Mouse (Mus musculus) midbrain, postnatal 0 days (tissue): Measurements from ENCODE around the gene Mta3. TPM values are rescaled to one million over a fixed set of nuclear protein-coding genes. Genes with fewer than 3 reads are reported as not detected.

Experiments
- ATAC-seq: fragments of 200-750 bp; cut with Nextera tagmentation; 2 replicates; pipeline ENCODE4 v1.8.0; 2017; ENCODE audit warnings: moderate number of reproducible peaks, mild to moderate bottlenecking, moderate TSS enrichment, moderate library complexity; ENCODE audit not compliant: low FRiP score
- DNase-seq: peaks from one replicate; pipeline ENCODE4 v3.0.0-alpha.2; 2015; ENCODE audit warnings: low spot score
- H3K27ac ChIP-seq: fragments of 300-500 bp; sonication (generic); 2 replicates; pipeline ENCODE4 v1.5.1; 2014; ENCODE audit warnings: low read depth, mild to moderate bottlenecking, low read length, mixed read lengths
- H3K27me3 ChIP-seq: fragments of 300-500 bp; sonication (generic); 2 replicates; pipeline ENCODE4 v1.6.1; 2014; ENCODE audit warnings: low read length, control low read depth, mixed read lengths; ENCODE audit not compliant: insufficient read depth
- H3K36me3 ChIP-seq: fragments of 300-500 bp; sonication (generic); 2 replicates; pipeline ENCODE4 v1.6.1; 2014; ENCODE audit warnings: low read length, control low read depth, mixed read lengths; ENCODE audit not compliant: insufficient read depth
- H3K4me1 ChIP-seq: fragments of 300-500 bp; sonication (generic); 2 replicates; pipeline ENCODE4 v1.6.1; 2014; ENCODE audit warnings: mild to moderate bottlenecking, control low read depth, antibody characterized with exemption, low read length, mixed read lengths; ENCODE audit not compliant: insufficient read depth
- H3K4me2 ChIP-seq: fragments of 300-500 bp; sonication (generic); 2 replicates; pipeline ENCODE4 v1.6.1; 2014; ENCODE audit warnings: low read depth, mild to moderate bottlenecking, low read length, mixed read lengths; ENCODE audit not compliant: poor library complexity, severe bottlenecking
- H3K4me3 ChIP-seq: fragments of 300-500 bp; sonication (generic); 2 replicates; pipeline ENCODE4 v1.5.1; 2014; ENCODE audit warnings: low read depth, mild to moderate bottlenecking, low read length, moderate library complexity
- H3K9ac ChIP-seq: fragments of 300-500 bp; sonication (generic); replicated peaks from 2 replicates; pipeline ENCODE4 v1.6.1; 2014; ENCODE audit warnings: mild to moderate bottlenecking, low read length, moderate library complexity, mixed read lengths; ENCODE audit not compliant: poor library complexity, severe bottlenecking
- H3K9me3 ChIP-seq: fragments of 300-500 bp; sonication (generic); 2 replicates; pipeline ENCODE4 v1.6.1; 2016; ENCODE audit warnings: low read length, control low read depth
- CTCF ChIP-seq: IDR thresholded peaks from 2 replicates; pipeline ENCODE4 v1.5.1; 2016; ENCODE audit warnings: antibody characterized with exemption, mild to moderate bottlenecking
- WGBS: fragments of 180-500 bp; shearing (Covaris S2); extraction: QIAGEN DNeasy Blood & Tissue Kit; methylation state at CpG from one replicate; pipeline ENCODE4 v1.1.7; 2014; 5-methylcytosine and 5-hydroxymethylcytosine counted together
- polyA plus RNA-seq: library from polyadenylated mRNA; unstranded; fragments of >200 nt; fragmentation: Nextera tagmentation; extraction: Ambion mirVana; gene quantifications from 2 replicates; pipeline ENCODE4 v1.2.1, GENCODE M21; 2015
- total RNA-seq: library from RNA; depleted of rRNA; stranded (reverse); fragments of >200 nt; gene quantifications from 2 replicates; pipeline ENCODE4 v1.2.3, GENCODE M21; 2014

Gene Mta3
- total and polyA plus RNA-seq, 2 experiments from 2014 or later: 28.9 to 43.6 TPM

- peaks cover 16% of the 10 kb centered on the region for H3K36me3 ChIP-seq
- H3K9ac ChIP-seq: no peak overlapping the region
- no peak overlapping the region for H3K4me2 ChIP-seq
- no peak overlapping the region for H3K27ac ChIP-seq
- no peaks in the 10 kb centered on the region for H3K27me3 ChIP-seq
- H3K4me1 ChIP-seq: no peaks in the 10 kb centered on the region
- H3K9me3 ChIP-seq: no peaks in the 10 kb centered on the region
- no peak for ATAC-seq
- WGBS: 90% methylated on average over 12 of the region's 12 CpGs
- no peak for DNase-seq
- TF ChIP-seq CTCF: no peak
- H3K4me3 ChIP-seq: no peak overlapping the region
Observed at GRCm38 (mm10) chr17:83808476-83809098, 102.6 kb downstream of the Mta3 start.

- no peaks in the 10 kb centered on the region for H3K9me3 ChIP-seq
- H3K4me2 ChIP-seq: no peak overlapping the region
- WGBS: 93% methylated on average over 17 of the region's 17 CpGs
- H3K36me3 ChIP-seq: peaks cover 13% of the 10 kb centered on the region
- TF ChIP-seq CTCF: no peak
- no peak for DNase-seq
- no peak overlapping the region for H3K9ac ChIP-seq
- H3K27me3 ChIP-seq: no peaks in the 10 kb centered on the region
- no peak overlapping the region for H3K27ac ChIP-seq
- H3K4me3 ChIP-seq: no peak overlapping the region
- ATAC-seq: no peak
- no peaks in the 10 kb centered on the region for H3K4me1 ChIP-seq
Observed at GRCm38 (mm10) chr17:83809197-83809829, 103.3 kb downstream of the Mta3 start.

GRCm38 (mm10) chr17:83810285-83810684 lies 104.3 kb downstream of the Mta3 start:
- Histone ChIP-seq H3K4me3 (no peak overlapping the region), H3K36me3 (peaks cover 6% of the 10 kb centered on the region), H3K4me1 (no peaks in the 10 kb centered on the region), H3K27ac (no peak overlapping the region), H3K9ac (no peak overlapping the region), H3K4me2 (no peak overlapping the region), H3K9me3 (no peaks in the 10 kb centered on the region), H3K27me3 (no peaks in the 10 kb centered on the region)
- no peak for ATAC-seq
- 95% methylated on average over 5 of the region's 5 CpGs for WGBS
- no peak for TF ChIP-seq CTCF
- DNase-seq: no peak

GRCm38 (mm10) chr17:83812200-83812944 lies 106.4 kb downstream of the Mta3 start:
- H3K4me3 ChIP-seq: no peak overlapping the region
- H3K27me3 ChIP-seq: no peaks in the 10 kb centered on the region
- no peak overlapping the region for H3K9ac ChIP-seq
- 86% methylated on average over 17 of the region's 17 CpGs for WGBS
- ATAC-seq (no peak; the same call in 1 of the 2 replicates), DNase-seq (peak; percentile 58)
- H3K36me3 ChIP-seq: peaks cover 6% of the 10 kb centered on the region; the same call in 1 of the 2 replicates
- no peak overlapping the region for H3K27ac ChIP-seq
- no peak overlapping the region for H3K4me2 ChIP-seq
- no peaks in the 10 kb centered on the region for H3K4me1 ChIP-seq
- H3K9me3 ChIP-seq: no peaks in the 10 kb centered on the region
- no peak for TF ChIP-seq CTCF

- no peak overlapping the region for H3K9ac ChIP-seq
- no peaks in the 10 kb centered on the region for H3K9me3 ChIP-seq
- DNase-seq (no peak), ATAC-seq (no peak)
- H3K4me2 ChIP-seq: no peak overlapping the region
- peaks cover 8% of the 10 kb centered on the region for H3K36me3 ChIP-seq
- H3K27me3 ChIP-seq: no peaks in the 10 kb centered on the region
- TF ChIP-seq CTCF: no peak
- no peak overlapping the region for H3K4me3 ChIP-seq
- WGBS: 88% methylated on average over 4 of the region's 4 CpGs
- no peak overlapping the region for H3K27ac ChIP-seq
- H3K4me1 ChIP-seq: no peaks in the 10 kb centered on the region
Observed at GRCm38 (mm10) chr17:83813050-83813449, 107.1 kb downstream of the Mta3 start.

GRCm38 (mm10) chr17:83816996-83817395 lies 111.0 kb downstream of the Mta3 start:
- H3K9ac ChIP-seq: no peak overlapping the region
- no peak for TF ChIP-seq CTCF
- 89% methylated on average over 7 of the region's 7 CpGs for WGBS
- H3K27ac ChIP-seq: no peak overlapping the region
- no peaks in the 10 kb centered on the region for H3K27me3 ChIP-seq
- no peak overlapping the region for H3K4me3 ChIP-seq
- ATAC-seq: no peak
- peaks cover 9% of the 10 kb centered on the region for H3K4me1 ChIP-seq
- DNase-seq: no peak
- peaks cover 2% of the 10 kb centered on the region for H3K36me3 ChIP-seq
- H3K9me3 ChIP-seq: no peaks in the 10 kb centered on the region
- H3K4me2 ChIP-seq: no peak overlapping the region
